Mouse (Mus musculus) heart, adult 8-10 months (tissue): ENCODE data around the gene Atp1b1. TPM values are rescaled to one million over a fixed set of nuclear protein-coding genes. Genes with fewer than 3 reads are reported as not detected.

Experiments
- DNase-seq: peaks from one replicate; pipeline ENCODE4 v3.0.0; 2022; ENCODE audit warnings: low spot score
- total RNA-seq, 4 experiments: library from RNA; stranded (reverse); gene quantifications; 2 replicates each; pipeline ENCODE4 v1.2.4; 2022

Gene Atp1b1
- 100 to 1,000 TPM; 315 to 378 (median 343) TPM for total RNA-seq

GRCm38 (mm10) chr1:164458245-164458613 is at the start of gene Atp1b1:
Atp1b1 (minus strand) TSS chr1:164458355.
- peak; percentile 70 for DNase-seq

- no peak for DNase-seq
Observed at GRCm38 (mm10) chr1:164505096-164505495, 46.9 kb upstream of the Atp1b1 start.

GRCm38 (mm10) chr1:164503140-164503730 is 45.1 kb upstream of the Atp1b1 start:
- no peak for DNase-seq

- peak; percentile 27 for DNase-seq
Observed at GRCm38 (mm10) chr1:164502231-164502630, 44.1 kb upstream of the Atp1b1 start.

- DNase-seq: no peak
Observed at GRCm38 (mm10) chr1:164494741-164495512, 36.8 kb upstream of the Atp1b1 start.

GRCm38 (mm10) chr1:164494215-164494614 is 36.1 kb upstream of the Atp1b1 start:
- no peak for DNase-seq

- DNase-seq: peak; percentile 29
Observed at GRCm38 (mm10) chr1:164493042-164493705, 35.0 kb upstream of the Atp1b1 start.

- no peak for DNase-seq
Observed at GRCm38 (mm10) chr1:164492476-164492875, 34.3 kb upstream of the Atp1b1 start.

GRCm38 (mm10) chr1:164489961-164490594 is 31.9 kb upstream of the Atp1b1 start:
- DNase-seq: no peak

- DNase-seq: no peak
Observed at GRCm38 (mm10) chr1:164483728-164484127, 25.6 kb upstream of the Atp1b1 start.

- no peak for DNase-seq
Observed at GRCm38 (mm10) chr1:164482833-164483232, 24.7 kb upstream of the Atp1b1 start.

GRCm38 (mm10) chr1:164481645-164482354 is 23.6 kb upstream of the Atp1b1 start:
- DNase-seq: no peak

GRCm38 (mm10) chr1:164480755-164481644 is 22.8 kb upstream of the Atp1b1 start:
- DNase-seq: no peak

GRCm38 (mm10) chr1:164475895-164476294 is 17.7 kb upstream of the Atp1b1 start:
- DNase-seq: no peak

- DNase-seq: no peak
Observed at GRCm38 (mm10) chr1:164474778-164475511, 16.8 kb upstream of the Atp1b1 start.

- no peak for DNase-seq
Observed at GRCm38 (mm10) chr1:164474310-164474709, 16.2 kb upstream of the Atp1b1 start.

- no peak for DNase-seq
Observed at GRCm38 (mm10) chr1:164473398-164473797, 15.2 kb upstream of the Atp1b1 start.

- no peak for DNase-seq
Observed at GRCm38 (mm10) chr1:164471632-164472031, 13.5 kb upstream of the Atp1b1 start.

- no peak for DNase-seq
Observed at GRCm38 (mm10) chr1:164470985-164471384, 12.8 kb upstream of the Atp1b1 start.

GRCm38 (mm10) chr1:164468329-164468728 is 10.2 kb upstream of the Atp1b1 start:
- no peak for DNase-seq
